Mouse (Mus musculus): ENCODE measurements at regions not wholly inside any gene's neighbourhood (a gene's known extent, or its start where the extent isn't known, plus 50 kb on each side); places are given as distances from the start of the nearest gene placed in this dataset.
A peak's percentile ranks its signal among the peaks of the same experiment; 100 is the strongest.
"Not testable (repeated sequence)": the region's sequence is repeated elsewhere in the genome, so short reads cannot be mapped to it uniquely, and the experiment has no call there.

GRCm38 (mm10) chr9:41429711-41430390 lies 268.4 kb upstream of the Ubash3b start:
- no peak for DNase-seq

GRCm38 (mm10) chr9:41429236-41429635 lies 267.7 kb upstream of the Ubash3b start:
- DNase-seq = no peak

DNA sequence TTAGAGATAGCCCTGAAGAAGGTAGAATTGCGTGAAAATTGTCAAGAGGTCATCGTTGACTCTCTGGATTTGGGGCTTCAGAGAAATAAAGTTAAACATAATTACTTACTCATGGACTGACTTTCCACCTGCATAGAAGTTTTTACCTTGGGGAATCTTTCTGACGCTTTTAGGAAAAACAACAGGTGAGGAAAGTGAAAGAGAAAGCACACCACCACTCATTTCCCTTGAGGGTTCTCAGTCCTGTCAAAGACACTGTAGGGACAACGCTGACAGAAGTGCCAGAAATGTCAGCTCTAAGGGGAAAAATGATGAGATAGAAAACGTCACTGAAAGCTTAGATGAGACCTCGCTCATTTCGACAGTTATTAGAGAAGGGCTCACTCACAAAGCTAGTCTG lies 265.2 kb upstream of the Ubash3b start:
- DNase-seq = no peak

DNA sequence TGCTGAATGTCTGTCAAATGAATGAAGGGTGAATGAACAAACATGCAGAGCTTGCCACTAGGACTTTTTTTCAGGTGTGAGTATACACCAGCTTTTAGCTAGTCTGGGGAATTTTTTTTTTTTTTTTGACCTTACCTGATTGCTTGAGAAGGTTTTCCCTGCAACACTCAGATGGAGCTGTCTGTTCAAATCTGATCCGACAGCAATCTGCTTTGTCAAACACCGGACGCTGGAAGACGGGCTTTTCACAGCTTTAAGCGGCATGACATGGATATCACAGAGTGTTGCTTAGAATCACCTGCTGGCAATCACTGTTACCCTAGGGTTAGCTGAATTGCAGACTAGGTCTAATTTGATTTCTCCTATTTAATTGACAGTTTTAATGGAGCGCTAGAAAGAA lies 263.7 kb upstream of the Ubash3b start:
- no peak for DNase-seq

GRCm38 (mm10) chr9:41413791-41414190 lies 252.3 kb upstream of the Ubash3b start:
- no peak for DNase-seq

GRCm38 (mm10) chr9:41413091-41413490 lies 251.6 kb upstream of the Ubash3b start:
- not testable (repeated sequence) for DNase-seq

DNA sequence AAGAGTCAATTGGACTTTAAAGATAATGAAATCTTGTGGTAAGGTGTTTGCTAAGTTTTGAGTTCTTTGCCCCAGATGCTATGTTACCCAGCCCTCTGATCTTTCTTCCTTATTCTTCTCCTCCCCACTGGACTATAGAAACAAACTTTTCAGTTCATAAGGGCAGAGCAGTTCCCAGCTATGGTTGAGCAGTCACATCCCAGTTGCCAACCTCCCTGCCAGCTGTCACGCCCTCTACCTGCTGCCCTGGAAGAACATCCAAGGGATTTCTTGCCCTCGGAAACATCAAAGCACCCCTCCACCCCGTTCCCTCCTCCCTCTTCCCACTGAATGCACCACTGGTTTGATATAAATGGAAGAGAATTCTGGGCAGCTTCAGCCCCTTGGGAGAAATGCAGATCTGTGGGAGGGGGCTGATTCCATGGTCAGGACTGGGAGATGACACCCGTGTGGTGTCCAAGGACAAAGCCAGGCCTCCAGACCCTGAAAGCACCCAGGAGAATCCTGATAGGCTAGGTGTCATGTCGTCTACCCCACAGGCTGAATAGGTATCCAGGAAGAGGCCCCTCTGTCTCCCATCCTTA lies 250.8 kb upstream of the Ubash3b start:
- DNase-seq = no peak

DNA sequence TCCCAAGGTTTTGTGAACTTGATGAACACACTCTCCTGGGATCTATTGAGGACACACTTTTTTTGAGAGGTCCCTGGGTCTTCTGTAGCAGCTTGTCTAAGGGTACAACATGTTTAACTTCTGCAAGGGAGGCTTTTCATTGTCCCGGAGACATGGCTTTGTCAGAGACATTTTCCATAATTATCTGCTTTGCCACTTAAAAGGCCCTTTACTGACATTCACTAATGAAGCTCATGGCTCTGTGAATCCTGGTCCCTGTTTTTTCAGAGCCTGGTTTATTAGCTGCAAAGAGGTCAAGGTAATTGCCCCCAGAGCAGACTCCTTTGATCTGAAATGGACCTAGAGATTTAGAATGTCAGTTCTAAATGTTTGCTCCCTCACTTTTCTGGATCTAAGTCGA lies 246.8 kb upstream of the Ubash3b start:
- no peak for DNase-seq

- DNase-seq = no peak
Measured at GRCm38 (mm10) chr9:41407078-41407477, 245.6 kb upstream of the Ubash3b start.

- DNase-seq = no peak
Measured at GRCm38 (mm10) chr9:41402942-41403341, 241.4 kb upstream of the Ubash3b start.

DNA sequence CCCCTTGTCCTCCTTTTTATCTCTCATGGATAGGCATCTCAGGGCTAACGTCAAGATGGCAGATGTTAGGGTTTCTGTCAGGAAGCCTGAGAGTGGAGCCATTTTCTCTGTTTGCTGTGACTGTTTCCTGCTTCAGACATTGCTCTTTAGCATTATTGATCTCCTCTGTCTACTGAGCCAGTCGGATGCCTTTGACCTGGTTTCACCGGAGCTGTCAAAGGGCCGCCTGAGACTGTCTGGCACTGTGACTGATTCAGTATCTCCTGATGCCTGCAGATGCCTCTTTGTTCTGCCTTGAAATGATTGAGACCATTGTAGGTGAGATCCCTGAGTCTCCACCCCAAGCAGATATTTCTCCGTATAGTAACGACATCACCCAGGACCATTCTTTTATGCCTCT lies 239.5 kb upstream of the Ubash3b start:
- no peak for DNase-seq

- no peak for DNase-seq
Measured at GRCm38 (mm10) chr9:41395471-41395870, 234.0 kb upstream of the Ubash3b start.

DNA sequence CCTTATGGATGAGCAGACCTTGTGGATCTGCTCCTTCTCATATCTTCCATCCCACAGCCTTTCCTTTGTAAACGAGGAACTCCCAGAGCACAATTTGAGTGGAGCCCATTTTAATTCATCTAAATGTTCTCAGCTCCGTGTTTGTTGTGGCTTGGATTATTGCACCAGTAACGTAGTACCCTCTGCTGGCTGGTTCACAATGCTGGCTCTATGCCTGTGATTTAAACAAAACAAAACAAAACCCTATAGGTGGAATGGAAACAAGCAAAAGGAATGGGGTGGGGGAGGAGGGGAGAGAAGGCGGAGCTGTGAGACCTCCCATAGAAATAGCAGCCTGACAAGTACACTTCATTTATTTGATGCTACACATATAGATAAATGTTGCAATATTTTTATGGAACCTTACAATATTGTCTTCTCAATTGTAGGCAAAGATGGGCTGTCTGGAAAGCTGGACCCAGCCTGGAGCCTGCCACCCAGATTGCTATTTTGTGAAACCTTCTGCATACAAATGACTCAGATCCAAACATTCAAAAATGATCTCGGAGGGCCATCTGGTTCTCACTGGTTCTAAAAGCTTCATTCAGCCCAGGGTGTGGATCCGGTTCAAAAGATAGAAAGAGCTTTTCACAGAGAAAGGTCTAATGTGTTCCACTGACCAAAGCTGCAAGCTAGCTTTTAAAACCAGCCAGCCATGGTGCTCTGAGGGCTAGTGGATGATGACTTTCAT lies 230.3 kb upstream of the Ubash3b start:
- peak; percentile 7 for DNase-seq

DNA sequence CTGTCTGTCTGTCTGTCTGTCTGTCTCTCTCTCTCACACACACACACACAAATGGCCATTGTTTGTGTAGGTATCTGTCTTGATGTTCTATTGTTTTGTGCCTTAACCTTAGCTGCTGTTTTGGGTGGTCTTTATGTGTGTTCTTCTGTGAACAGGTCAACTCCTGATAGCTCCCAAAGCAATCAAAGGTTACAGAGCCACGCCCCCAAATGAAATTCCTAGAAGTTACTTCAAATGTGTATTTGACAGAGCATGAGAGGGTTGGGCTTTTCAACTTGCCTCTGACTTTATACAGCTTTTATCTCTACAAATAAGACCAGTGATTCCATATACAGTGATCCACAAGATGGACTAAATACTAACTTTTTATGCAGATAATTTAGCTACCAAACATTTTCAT lies 217.8 kb upstream of the Ubash3b start:
- no peak for DNase-seq

DNA sequence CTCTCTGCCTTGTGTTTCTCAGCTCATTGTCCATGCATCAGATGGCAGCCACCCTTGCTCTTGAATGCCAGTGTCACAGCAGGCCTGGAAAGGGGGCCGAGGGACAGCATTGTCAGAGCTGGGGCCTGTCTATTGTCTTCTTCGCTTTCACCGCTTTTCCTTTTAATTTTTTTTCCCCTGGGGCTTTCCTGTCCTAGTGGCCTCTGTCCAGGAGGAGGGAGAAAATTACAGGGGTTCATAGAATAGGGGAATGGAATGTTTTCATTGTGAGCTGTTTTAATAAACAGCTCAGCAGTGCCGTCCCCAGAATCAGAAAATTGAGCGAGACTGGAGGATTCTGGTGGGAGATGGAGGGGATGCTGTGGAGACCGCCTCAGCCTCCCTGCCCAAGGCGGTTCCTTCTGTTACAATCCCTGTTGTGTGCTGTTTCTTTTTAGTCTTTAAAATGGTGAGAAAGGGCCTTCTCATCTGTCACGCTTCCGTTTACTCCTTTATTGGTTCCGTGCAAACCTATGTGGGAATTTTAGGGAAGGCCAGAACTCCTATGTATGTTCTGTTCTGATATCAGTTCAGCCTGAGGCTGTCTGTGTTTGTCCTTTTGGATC lies 217.2 kb upstream of the Ubash3b start:
- no peak for DNase-seq

DNA sequence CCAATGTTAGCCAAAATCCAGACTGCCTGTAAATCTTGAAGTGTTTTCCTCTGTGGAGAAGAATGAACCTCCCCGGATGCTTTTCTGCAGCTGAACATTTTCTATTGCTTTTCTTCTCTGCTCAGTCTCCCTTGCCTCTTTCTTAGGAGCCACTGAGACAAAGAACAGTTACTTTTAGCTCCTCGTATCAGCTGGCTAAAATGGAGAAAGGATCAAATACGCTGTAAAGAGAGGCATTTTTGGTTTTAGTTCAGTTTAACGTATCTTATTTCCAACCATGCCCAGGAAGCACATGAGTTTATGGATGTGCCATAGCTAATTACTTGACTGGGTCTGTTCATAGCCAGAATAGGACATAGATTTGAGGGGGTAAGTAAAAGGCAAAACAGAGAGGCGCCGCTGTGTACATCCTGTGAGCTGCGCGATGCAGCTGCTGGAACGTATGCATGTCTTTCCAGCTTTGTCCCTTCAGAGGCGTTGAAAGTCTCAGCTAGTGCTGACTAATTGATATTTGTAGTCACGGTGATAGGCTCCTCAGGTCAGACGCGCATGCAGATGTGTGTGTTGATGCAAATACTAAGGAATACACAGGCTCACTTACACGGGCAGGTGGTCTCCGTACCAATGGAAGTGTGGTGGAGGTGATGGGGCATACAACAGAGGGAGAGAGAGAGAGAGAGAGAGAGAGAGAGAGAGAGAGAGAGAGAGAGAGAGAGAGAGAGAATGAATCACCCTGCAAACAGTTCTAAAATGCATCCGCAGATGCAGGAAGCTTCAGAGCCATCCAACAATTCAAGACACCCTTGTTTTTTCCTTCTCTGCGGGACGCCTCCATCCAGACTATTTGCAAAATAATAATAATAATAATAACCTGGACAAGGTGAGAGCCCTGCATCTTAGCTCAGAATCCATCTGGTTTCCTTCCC lies 216.5 kb upstream of the Ubash3b start:
- no peak for DNase-seq

DNA sequence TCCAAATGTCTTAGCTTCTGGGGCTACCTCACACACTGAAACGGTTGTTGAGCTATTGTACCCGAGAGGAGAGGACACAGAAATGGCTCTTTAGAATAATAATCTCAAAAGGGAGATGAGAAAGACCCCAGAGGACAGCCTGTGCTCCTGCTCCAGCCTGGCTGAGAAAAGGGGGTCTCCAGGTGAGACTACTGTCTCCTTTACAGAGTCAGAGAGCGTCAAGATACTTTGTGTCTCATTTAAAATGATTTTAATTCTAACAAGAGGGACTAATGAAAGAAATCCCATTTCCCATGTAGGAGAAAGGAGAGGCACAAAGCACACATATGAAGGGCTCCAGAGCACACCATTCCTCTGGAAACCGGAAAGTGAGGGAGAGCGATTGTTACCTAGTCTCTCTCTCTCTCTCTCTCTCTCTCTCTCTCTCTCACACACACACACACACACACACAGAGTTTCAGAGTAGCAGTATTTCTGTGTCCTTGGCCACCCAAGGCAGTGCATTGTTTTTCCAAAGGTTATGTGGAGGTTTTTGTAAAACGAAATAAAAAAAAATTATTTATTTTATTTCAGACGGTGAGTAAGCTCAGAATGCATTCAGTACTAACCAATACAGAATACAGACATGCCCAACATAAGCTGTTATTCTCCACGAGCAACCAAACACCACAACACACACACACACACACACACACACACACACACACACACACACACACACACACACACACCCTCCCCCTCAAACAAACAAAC lies 215.6 kb upstream of the Ubash3b start:
- peak; percentile 6 for DNase-seq

DNA sequence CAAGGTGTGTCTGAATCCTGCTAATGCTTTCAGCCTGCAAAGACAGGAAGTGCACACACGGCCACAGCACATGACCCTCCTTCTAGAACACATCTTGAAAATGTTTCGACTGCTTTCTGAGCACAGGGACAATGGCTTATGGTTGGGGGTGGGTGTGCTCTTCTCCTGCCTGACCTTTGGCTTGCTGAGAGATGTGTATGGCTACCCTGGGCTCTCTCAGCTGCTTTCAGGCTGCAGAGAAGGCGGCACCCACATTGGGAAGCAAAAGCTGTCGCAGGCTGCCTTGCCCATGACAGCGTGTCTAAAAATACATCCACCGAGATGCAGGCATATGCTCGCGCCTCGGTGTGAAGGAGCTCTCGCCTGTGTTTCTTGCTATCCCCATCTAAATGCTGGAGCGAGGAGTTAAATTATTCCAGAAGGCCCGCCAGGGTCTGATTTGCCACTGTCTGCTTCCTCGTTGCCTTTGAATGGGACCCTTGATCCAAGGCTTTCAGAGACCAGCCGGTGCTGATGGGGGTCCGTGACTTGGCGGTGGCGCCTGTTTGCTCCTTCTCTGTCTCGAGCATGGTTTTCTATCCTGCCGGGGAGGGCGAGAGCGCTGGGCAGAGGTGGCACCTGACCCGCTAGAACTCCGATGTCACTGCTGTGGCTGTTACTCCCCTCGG lies 214.6 kb upstream of the Ubash3b start:
- DNase-seq = no peak

- no peak for DNase-seq
Measured at GRCm38 (mm10) chr9:41374591-41375481, 213.3 kb upstream of the Ubash3b start.

DNA sequence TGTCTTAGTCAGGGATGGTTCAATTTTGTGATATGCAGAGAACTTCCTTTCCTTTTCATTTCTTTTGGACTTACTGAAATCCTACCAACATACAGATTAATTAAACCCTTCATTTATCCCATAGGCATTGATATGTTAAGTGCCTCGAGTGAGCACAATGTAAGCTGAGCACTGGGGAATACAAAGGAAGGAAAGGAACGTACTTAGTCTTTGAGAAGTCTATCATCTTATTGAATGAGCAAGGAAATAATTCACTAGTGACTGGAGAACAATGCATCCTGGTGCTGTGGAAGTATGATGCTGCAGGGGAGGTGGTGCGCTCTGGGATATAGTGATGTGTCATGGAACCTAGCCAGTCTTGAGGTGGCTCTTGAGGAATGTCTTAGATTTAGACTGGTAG lies 204.9 kb upstream of the Ubash3b start:
- no peak for DNase-seq
